Mouse (Mus musculus): ENCODE results near the gene Il17c. TPM values are rescaled to one million over a fixed set of nuclear protein-coding genes. Genes with fewer than 3 reads are reported as not detected.

The Il17c gene
- polyA plus RNA-seq, 2 experiments: 0.49 TPM; not detected in 1

DNA sequence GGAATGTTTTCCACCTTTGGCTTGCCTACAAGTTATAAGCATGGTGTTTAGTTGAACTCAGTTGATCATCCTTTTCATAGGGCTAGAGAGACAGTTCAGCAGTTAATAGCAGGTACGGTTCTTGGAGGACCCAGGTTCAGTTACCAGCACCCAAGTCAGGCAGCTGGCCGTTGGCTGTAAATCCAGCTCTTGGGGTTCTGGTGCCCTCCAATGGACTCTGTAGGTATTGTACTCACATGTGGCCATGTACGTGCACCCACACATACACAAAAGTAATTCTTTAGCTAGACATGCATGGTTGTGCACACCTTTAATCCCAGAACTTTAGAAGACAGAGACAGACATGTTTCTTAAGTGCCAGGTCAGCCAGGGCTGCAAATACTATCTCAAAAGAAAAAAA is 32.5 kb upstream of the Il17c start:
- H3K4me2 ChIP-seq (replicated peaks; ENCODE audit: low read depth, low read length, severe bottlenecking): no peak overlapping the region
- H3K4me1 ChIP-seq (ENCODE audit: control insufficient read depth, insufficient read depth, low read length): no peaks in the 10 kb centered on the region
- H3K27ac ChIP-seq (replicated peaks; ENCODE audit: low read depth, low read length): no peak overlapping the region
- no peaks in the 10 kb centered on the region for H3K27me3 ChIP-seq (ENCODE audit: control insufficient read depth, insufficient read depth, low read length)
- no peak for ATAC-seq (ENCODE audit: low FRiP score, low read depth)
- 86% methylated on average over 3 of the region's 3 CpGs for WGBS
- H3K36me3 ChIP-seq (ENCODE audit: control insufficient read depth, insufficient read depth, low read length): peaks cover 93% of the 10 kb centered on the region
- no peak for TF ChIP-seq POLR2A (IDR thresholded peaks at IDR 0.05; ENCODE audit: borderline replicate concordance, extremely low read depth, insufficient read depth, insufficient read length)
- DNase-seq (ENCODE audit: low spot score): no peak
- H3K4me3 ChIP-seq (replicated peaks; ENCODE audit: low read length): no peak overlapping the region
- no peak overlapping the region for H3K9ac ChIP-seq (ENCODE audit: low read depth, low read length, severe bottlenecking)
- no peaks in the 10 kb centered on the region for H3K9me3 ChIP-seq (ENCODE audit: control insufficient read depth, low read length)

DNA sequence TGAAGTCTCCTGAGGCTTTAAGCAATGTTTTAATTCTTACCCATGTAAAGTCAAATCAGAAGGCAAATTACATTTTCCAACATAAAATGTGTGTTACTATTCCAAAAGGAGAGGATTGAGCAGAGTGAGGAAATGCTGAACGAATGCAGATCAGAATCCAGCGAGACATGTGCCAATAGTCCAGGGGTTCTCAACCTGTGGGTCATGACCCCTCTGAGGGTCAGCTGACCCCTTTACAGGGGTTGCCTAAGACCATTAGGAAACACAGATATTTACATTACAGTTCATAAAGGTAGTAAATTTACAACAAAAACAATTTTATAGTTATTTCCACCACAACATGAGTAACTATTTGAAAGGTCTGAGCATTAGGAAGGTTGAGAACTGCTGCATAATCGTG is 31.1 kb upstream of the Il17c start:
- no peak overlapping the region for H3K4me3 ChIP-seq (replicated peaks; ENCODE audit: low read length)
- no peak for ATAC-seq (ENCODE audit: low FRiP score, low read depth)
- H3K36me3 ChIP-seq (ENCODE audit: control insufficient read depth, insufficient read depth, low read length): peaks cover 87% of the 10 kb centered on the region
- no peaks in the 10 kb centered on the region for H3K4me1 ChIP-seq (ENCODE audit: control insufficient read depth, insufficient read depth, low read length)
- no peak overlapping the region for H3K9ac ChIP-seq (ENCODE audit: low read depth, low read length, severe bottlenecking)
- no peak overlapping the region for H3K4me2 ChIP-seq (replicated peaks; ENCODE audit: low read depth, low read length, severe bottlenecking)
- no peaks in the 10 kb centered on the region for H3K27me3 ChIP-seq (ENCODE audit: control insufficient read depth, insufficient read depth, low read length)
- H3K27ac ChIP-seq (replicated peaks; ENCODE audit: low read depth, low read length): no peak overlapping the region
- TF ChIP-seq POLR2A (IDR thresholded peaks at IDR 0.05; ENCODE audit: borderline replicate concordance, extremely low read depth, insufficient read depth, insufficient read length): no peak
- H3K9me3 ChIP-seq (ENCODE audit: control insufficient read depth, low read length): no peaks in the 10 kb centered on the region
- WGBS: 85% methylated on average over 3 of the region's 3 CpGs
- no peak for DNase-seq (ENCODE audit: low spot score)

DNA sequence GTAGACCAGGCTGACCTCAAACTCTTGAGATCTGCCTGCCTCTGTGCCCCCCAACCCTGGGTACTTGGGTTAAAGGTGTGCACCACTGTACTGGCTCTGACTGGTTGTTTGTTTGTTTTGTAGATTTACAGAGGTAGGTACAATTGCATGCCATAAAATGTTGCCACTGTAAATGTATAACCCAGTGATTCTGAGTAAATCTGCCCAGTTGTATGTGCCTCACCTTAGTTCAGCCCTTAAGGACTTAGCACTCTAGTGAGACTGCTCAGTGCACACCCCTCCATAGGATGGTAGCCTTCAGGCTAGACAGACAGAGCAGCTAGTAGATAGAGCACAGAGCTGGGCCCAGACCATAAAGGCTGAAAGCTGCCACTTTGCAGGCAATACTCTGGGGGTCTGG is 28.1 kb upstream of the Il17c start:
- H3K27ac ChIP-seq (replicated peaks; ENCODE audit: low read depth, low read length): no peak overlapping the region
- no peaks in the 10 kb centered on the region for H3K9me3 ChIP-seq (ENCODE audit: control insufficient read depth, low read length)
- H3K4me3 ChIP-seq (replicated peaks; ENCODE audit: low read length): no peak overlapping the region
- H3K4me1 ChIP-seq (ENCODE audit: control insufficient read depth, insufficient read depth, low read length): no peaks in the 10 kb centered on the region
- TF ChIP-seq POLR2A (IDR thresholded peaks at IDR 0.05; ENCODE audit: borderline replicate concordance, extremely low read depth, insufficient read depth, insufficient read length): no peak
- no peak for DNase-seq (ENCODE audit: low spot score)
- ATAC-seq (ENCODE audit: low FRiP score, low read depth): no peak
- no peak overlapping the region for H3K4me2 ChIP-seq (replicated peaks; ENCODE audit: low read depth, low read length, severe bottlenecking)
- no peak overlapping the region for H3K9ac ChIP-seq (ENCODE audit: low read depth, low read length, severe bottlenecking)
- H3K27me3 ChIP-seq (ENCODE audit: control insufficient read depth, insufficient read depth, low read length): no peaks in the 10 kb centered on the region
- peaks cover 82% of the 10 kb centered on the region for H3K36me3 ChIP-seq (ENCODE audit: control insufficient read depth, insufficient read depth, low read length)

DNA sequence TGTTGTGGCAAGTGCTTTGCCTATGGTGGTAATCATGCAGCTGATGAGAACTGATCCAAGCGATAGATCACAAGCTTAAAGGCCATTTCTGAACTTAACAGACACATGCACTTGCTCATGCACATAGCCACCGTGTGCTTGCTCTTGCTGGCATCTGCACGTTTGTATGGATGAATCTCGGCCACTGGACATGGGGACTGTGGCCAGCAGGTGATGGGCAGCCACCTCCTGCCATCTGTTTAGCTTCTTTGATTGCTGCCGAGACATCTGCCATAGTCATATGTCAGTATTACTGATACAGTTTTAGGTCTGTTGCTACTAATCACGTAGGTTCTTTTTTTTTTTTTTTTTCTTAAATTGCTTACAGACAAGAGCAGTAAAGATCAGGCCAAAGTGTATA is 26.5 kb upstream of the Il17c start:
- TF ChIP-seq POLR2A (IDR thresholded peaks at IDR 0.05; ENCODE audit: borderline replicate concordance, extremely low read depth, insufficient read depth, insufficient read length): no peak
- no peak overlapping the region for H3K27ac ChIP-seq (replicated peaks; ENCODE audit: low read depth, low read length)
- no peaks in the 10 kb centered on the region for H3K4me1 ChIP-seq (ENCODE audit: control insufficient read depth, insufficient read depth, low read length)
- ATAC-seq (ENCODE audit: low FRiP score, low read depth) (no peak), DNase-seq (ENCODE audit: low spot score) (no peak)
- H3K9me3 ChIP-seq (ENCODE audit: control insufficient read depth, low read length): no peaks in the 10 kb centered on the region
- no peak overlapping the region for H3K4me3 ChIP-seq (replicated peaks; ENCODE audit: low read length)
- peaks cover 85% of the 10 kb centered on the region for H3K36me3 ChIP-seq (ENCODE audit: control insufficient read depth, insufficient read depth, low read length)
- no peak overlapping the region for H3K9ac ChIP-seq (ENCODE audit: low read depth, low read length, severe bottlenecking)
- H3K27me3 ChIP-seq (ENCODE audit: control insufficient read depth, insufficient read depth, low read length): no peaks in the 10 kb centered on the region
- 82% methylated on average over 6 of the region's 6 CpGs for WGBS
- H3K4me2 ChIP-seq (replicated peaks; ENCODE audit: low read depth, low read length, severe bottlenecking): no peak overlapping the region

DNA sequence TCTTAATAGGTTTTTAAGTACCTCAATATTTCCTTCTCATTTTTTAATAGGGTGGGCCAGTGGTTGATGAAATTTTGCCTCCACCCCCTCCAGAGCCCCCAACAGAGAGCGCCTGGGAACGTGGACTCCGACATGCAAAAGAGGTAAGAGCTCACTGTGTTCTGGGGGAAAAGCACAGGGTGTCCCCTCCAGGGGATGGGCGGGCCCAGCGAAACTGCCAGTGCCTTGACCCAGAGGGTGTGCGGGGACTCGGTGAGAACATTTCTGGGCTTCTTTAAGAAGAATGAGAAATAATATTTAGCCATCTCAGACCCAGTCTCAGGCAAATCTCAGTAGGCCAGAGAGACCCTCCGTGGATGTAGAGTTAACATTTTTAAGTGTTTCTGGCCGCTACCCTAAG is 23.6 kb upstream of the Il17c start:
- H3K27me3 ChIP-seq (ENCODE audit: control insufficient read depth, insufficient read depth, low read length): no peaks in the 10 kb centered on the region
- WGBS: 97% methylated on average over 9 of the region's 9 CpGs
- H3K9me3 ChIP-seq (ENCODE audit: control insufficient read depth, low read length): no peaks in the 10 kb centered on the region
- H3K4me3 ChIP-seq (replicated peaks; ENCODE audit: low read length): no peak overlapping the region
- H3K4me1 ChIP-seq (ENCODE audit: control insufficient read depth, insufficient read depth, low read length): no peaks in the 10 kb centered on the region
- no peak overlapping the region for H3K4me2 ChIP-seq (replicated peaks; ENCODE audit: low read depth, low read length, severe bottlenecking)
- H3K27ac ChIP-seq (replicated peaks; ENCODE audit: low read depth, low read length): no peak overlapping the region
- H3K36me3 ChIP-seq (ENCODE audit: control insufficient read depth, insufficient read depth, low read length): peaks cover 87% of the 10 kb centered on the region
- ATAC-seq (ENCODE audit: low FRiP score, low read depth) (no peak), DNase-seq (ENCODE audit: low spot score) (no peak)
- no peak for TF ChIP-seq POLR2A (IDR thresholded peaks at IDR 0.05; ENCODE audit: borderline replicate concordance, extremely low read depth, insufficient read depth, insufficient read length)
- no peak overlapping the region for H3K9ac ChIP-seq (ENCODE audit: low read depth, low read length, severe bottlenecking)

DNA sequence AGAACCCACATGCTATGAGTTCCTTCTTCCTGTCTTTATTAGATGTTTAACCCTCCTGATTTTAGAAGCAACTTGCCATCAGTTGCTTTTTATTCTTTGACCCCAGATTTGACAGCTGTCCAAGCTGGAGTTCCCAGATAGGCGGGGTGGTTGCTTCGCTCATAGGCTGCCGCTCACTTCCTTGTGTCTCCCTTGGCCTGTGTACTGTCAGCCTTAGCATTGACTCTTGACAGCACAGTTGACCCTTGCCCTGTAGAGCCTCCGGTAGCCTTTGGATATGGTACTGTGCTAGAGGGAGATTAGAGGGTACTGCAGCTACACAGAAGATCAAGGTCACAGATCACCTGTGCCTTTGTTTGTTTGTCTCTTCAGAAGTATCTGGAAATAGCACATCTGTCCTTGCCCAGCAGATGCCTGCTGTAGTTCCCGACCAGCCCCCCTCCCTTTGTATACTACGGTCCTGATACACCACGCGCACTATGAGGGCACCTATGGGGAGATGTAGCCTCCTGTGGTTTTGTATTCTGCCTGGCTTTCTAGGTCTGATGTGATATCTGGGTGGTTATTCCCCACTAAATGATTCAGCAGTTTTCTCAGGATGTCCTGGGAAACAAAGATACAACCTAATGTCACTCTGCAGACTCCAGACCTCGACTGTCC is 16.5 kb upstream of the Il17c start:
- Histone ChIP-seq H3K36me3 (ENCODE audit: control insufficient read depth, insufficient read depth, low read length) (peaks cover 99% of the 10 kb centered on the region), H3K27me3 (ENCODE audit: control insufficient read depth, insufficient read depth, low read length) (no peaks in the 10 kb centered on the region), H3K4me2 (replicated peaks; ENCODE audit: low read depth, low read length, severe bottlenecking) (no peak overlapping the region), H3K9ac (ENCODE audit: low read depth, low read length, severe bottlenecking) (no peak overlapping the region), H3K4me1 (ENCODE audit: control insufficient read depth, insufficient read depth, low read length) (no peaks in the 10 kb centered on the region), H3K9me3 (ENCODE audit: control insufficient read depth, low read length) (no peaks in the 10 kb centered on the region), H3K27ac (replicated peaks; ENCODE audit: low read depth, low read length) (no peak overlapping the region), H3K4me3 (replicated peaks; ENCODE audit: low read length) (no peak overlapping the region)
- DNase-seq (ENCODE audit: low spot score): no peak
- 89% methylated on average over 9 of the region's 9 CpGs for WGBS
- TF ChIP-seq POLR2A (IDR thresholded peaks at IDR 0.05; ENCODE audit: borderline replicate concordance, extremely low read depth, insufficient read depth, insufficient read length): no peak
- no peak for ATAC-seq (ENCODE audit: low FRiP score, low read depth)
